Mouse (Mus musculus): ENCODE measurements around the gene Btbd11.

The Btbd11 gene

GRCm38 (mm10) chr10:85420851-85421628, 34.4 kb downstream of the Btbd11 start:
- no peak for DNase-seq (ENCODE audit: low read depth)

- no peak for DNase-seq (ENCODE audit: low read depth)
Observed at GRCm38 (mm10) chr10:85421629-85422012, 35.0 kb downstream of the Btbd11 start.

GRCm38 (mm10) chr10:85425756-85426155, 39.1 kb downstream of the Btbd11 start:
- no peak for DNase-seq (ENCODE audit: low read depth)

DNA sequence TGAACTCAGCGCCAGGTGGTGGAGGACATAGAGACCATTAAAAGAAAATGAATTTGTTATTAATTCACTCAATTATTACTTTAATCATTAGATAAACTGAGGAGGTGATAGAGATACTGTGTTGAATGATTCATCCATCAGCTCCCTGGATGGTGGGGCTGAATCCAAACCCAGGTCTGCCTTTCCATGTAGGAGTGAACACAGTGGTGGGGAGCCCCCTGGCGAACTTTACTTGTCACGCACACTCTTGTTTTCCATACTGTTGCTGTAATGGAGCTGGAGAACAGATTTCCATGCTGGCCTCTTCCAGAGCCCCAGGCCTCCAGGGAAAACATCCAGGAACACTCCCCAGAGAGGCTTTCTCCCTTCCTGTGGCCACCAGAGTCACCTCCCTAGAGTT, 50.6 kb downstream of the Btbd11 start:
- DNase-seq (ENCODE audit: low read depth) = peak; percentile 18

DNA sequence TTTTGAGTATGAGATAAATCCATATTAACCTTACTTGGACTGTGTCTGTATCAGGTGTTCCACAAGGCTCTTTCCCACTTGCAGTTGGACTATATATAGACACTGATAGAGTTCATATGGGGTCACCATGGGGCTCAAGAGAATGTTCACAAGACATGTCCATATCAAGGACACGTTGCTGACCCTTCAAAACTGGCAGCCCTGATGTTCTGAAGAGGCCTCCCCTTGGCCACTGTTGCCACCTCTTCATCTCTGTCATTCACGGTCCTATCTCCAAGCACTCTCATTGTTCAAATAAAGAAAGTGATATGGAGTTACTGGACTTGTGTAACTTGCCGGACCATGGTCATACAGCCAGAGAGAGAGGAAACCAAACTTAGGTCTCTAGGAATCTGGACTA, 56.8 kb downstream of the Btbd11 start:
- DNase-seq (ENCODE audit: low read depth) = no peak

- peak; percentile 22 for DNase-seq (ENCODE audit: low read depth)
Observed at GRCm38 (mm10) chr10:85445891-85446290, 59.3 kb downstream of the Btbd11 start.

DNA sequence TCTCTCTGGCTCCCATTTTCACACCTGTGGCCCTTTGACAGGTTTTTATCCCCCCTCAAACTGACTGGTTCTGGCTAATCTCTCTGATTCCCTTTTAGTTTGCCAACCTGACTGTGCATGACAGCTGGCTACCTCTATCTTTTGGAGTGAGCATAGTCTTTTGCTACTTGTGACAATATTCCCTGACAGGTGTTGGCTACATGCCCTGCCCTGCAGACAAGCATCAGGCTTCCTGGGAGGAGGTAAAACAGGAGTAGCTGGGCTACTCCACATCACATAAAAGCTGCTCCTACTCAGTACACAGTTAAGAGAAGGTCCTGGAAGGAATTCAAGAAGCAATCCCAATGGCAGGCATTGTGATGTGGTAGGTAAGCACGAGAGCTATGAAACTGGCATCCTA, 60.1 kb downstream of the Btbd11 start:
- DNase-seq (ENCODE audit: low read depth) = no peak

GRCm38 (mm10) chr10:85447869-85448268, 61.3 kb downstream of the Btbd11 start:
- peak; percentile 16 for DNase-seq (ENCODE audit: low read depth)

DNA sequence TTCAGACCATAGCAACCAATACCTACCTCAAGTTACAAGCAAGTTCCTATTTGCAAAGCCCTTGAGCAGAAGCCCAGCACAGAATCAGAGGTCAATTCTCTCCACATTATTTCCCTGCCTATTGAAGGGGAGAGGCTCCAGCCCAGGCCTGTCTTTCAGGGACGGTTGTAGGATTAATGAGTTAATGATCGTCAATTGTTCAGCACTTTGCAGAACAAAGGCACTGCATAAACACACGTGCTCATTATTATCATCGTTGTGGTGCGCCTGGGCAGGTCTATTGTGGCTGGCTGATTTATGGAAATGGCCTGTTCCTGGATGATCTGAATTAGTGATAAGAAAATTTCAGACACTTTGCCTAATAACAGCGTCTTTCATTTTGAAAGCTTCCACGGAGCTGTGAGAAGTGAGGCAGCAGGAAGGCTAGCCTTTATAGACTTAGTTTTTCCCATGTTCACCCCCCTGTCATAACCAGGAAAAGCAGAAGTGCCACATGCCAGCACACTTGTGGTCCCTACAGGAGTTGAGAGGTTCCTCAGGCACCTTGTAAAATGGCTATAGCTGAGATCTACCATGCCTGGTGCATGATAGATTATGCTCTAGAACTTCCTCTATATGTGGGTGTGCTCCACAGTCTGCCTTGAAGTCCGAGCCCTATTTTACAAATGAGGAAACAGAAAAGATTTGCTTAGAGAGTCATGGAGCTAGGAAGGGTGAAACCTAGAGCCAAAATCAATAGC, 65.2 kb downstream of the Btbd11 start:
- DNase-seq (ENCODE audit: low read depth) = no peak

DNA sequence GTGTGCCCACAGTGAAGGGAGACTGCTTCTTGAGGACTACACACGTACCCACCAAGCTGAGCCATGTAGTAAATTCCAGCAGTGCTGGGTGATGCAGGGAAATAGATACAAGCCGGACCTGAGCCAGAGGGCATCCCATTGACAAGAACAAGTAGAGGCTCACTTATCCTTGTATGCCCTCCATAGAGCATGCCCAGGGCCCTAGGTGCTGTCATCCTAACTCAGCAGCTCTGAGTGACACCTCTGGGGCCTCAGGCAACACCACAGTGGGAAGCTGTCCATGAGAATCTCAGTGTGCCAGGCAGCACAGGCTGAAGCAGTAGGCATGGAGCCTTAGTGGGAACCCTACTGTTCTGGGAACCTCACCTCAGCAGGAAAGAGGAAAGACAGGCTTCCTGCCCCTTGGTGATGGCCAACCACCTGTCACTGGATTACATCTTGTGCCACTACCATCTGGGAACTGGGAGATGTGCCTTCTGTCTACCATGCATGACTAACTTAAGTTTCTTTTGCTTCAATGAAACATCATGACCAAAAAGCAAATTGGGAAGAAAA, 66.7 kb downstream of the Btbd11 start:
- no peak for DNase-seq (ENCODE audit: low read depth)

GRCm38 (mm10) chr10:85455985-85456384, 69.4 kb downstream of the Btbd11 start:
- peak; percentile 10 for DNase-seq (ENCODE audit: low read depth)

DNA sequence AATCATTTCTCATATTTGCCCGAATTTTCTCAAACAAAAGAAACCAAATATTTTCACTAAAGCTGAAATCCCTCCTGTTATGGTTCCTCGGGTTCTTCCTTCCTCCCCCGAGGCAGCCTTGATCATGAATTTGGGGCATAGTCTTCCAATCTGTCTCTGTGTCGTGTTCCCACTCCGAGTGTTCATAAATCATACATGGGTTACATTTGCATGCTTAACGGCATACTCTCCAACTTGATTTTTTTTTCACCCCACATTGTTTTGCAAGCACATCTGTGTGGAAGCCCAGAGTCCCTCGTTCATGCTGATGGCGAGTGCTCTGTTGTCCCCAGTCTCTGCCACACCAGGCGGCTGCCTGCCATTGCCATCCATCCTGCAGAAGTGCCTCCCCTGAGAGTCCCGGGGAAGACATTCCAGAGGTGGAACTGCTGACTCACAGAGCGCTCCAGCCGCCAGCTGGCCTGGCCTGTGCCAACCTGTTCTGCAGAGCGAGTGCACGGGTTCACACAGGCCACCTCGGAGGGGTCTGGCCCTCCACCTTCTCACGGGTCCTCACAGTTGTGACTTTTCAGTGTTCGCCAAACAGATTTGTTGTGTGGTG, 72.2 kb downstream of the Btbd11 start:
- DNase-seq (ENCODE audit: low read depth) = peak; percentile 31

- no peak for DNase-seq (ENCODE audit: low read depth)
Observed at GRCm38 (mm10) chr10:85460736-85461135, 74.1 kb downstream of the Btbd11 start.

- DNase-seq (ENCODE audit: low read depth) = peak; percentile 27
Observed at GRCm38 (mm10) chr10:85464152-85464551, 77.5 kb downstream of the Btbd11 start.

- no peak for DNase-seq (ENCODE audit: low read depth)
Observed at GRCm38 (mm10) chr10:85465516-85466408, 79.1 kb downstream of the Btbd11 start.

GRCm38 (mm10) chr10:85466409-85466761, 79.8 kb downstream of the Btbd11 start:
- no peak for DNase-seq (ENCODE audit: low read depth)

GRCm38 (mm10) chr10:85467393-85467792, 80.8 kb downstream of the Btbd11 start:
- no peak for DNase-seq (ENCODE audit: low read depth)

DNA sequence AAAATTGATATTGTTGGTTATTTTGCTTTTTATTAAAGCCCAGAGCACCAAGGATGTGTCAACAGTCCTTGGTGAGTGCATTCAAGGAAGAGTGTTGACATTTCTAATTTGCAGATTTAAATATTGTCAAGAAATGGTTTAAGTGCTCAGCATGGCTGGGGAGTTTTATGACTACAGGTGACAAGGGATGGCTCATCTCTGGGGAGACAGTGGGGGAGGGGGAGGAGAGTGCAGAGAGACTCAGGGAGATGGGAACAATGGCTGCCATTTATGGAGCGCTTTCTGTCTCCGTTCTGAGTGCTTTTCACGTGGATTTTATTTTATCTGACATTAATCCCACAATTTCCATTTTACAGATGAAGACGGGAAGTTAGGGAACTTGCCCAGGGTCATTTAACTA, 81.9 kb downstream of the Btbd11 start:
- DNase-seq (ENCODE audit: low read depth) = no peak

DNA sequence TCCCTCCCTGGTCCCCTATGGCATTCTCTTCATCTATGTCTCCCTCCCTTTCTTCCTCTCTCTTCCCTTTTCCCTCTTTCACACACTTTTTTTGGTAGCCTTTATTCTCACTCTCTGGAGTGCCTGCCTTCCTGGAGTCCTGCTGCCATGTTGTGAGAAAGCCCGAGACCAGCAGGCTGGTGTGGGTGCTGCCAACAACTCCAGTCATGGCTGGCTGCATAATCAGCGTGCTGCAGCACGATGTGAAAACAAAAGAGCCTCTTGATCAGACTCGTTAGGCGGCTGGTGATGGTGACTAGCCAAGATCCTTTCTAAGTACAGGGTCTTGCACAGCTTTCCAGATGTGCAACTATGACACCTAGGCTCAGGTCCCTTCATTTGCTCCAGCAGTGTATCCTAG, 82.7 kb downstream of the Btbd11 start:
- no peak for DNase-seq (ENCODE audit: low read depth)

DNA sequence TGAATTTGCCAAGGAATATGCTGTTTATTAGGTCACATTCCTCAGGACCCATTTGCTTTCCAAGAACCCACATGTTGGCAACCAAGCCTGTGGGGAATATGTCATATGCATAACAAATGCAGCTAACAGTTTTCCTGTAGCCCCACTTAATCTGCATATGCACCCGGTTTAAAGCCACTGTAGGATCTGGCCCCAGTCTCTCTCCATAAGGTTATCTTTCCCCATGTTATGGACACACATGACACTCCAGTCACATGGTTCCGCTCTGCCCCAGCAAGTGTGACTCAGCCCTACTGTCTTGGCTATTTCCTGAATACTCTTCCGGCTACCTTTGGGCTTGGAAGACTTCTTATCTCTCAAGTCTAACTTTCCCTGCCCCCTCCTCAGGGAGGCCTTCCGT, 86.7 kb downstream of the Btbd11 start:
- no peak for DNase-seq (ENCODE audit: low read depth)

- DNase-seq (ENCODE audit: low read depth) = peak; percentile 39
Observed at GRCm38 (mm10) chr10:85473871-85474270, 87.3 kb downstream of the Btbd11 start.

All from NIH3T3 (cell line).